Mouse (Mus musculus): ENCODE data around the gene S1pr5.

DNA sequence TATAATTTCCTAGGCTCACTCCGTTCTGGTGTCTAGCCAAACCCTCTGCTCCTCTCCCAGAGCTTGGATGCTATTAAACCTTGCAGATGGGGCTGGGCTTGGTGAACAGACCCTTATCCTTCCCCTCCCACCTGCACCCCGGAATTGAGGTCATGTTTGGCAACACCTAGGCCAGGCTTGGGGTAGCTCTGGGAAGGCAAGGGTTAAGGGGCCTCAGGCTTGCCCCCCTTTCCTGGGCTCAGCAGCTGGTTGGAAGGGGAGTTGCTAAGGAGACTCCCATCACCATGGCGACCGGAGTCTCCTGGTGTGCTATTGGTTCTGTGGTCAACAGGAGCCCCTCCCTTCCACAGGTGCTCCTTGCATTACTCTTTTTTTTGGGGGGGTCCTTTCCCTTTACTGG, 50.3 kb downstream of the S1pr5 start:
- TF ChIP-seq ETS1 (IDR thresholded peaks at IDR 0.05; ENCODE audit: low read depth, low read length), result no peak
- TF ChIP-seq POLR2AphosphoS2 (IDR thresholded peaks at IDR 0.05; ENCODE audit: low read length), result no peak
- no peak for TF ChIP-seq GABPA (IDR thresholded peaks at IDR 0.05; ENCODE audit: low read depth, low read length)
- TF ChIP-seq BHLHE40 (IDR thresholded peaks at IDR 0.05; ENCODE audit: borderline replicate concordance, low read depth, low read length), result no peak
- no peak for TF ChIP-seq USF1 (IDR thresholded peaks at IDR 0.05; ENCODE audit: low read depth, low read length)
- no peak for TF ChIP-seq POLR2A (IDR thresholded peaks at IDR 0.05; ENCODE audit: control insufficient read depth in 1 of 2, insufficient read depth in 1 of 2, low read depth in 1 of 2, low read length in 2 of 2, poor library complexity in 1 of 2)
- TF ChIP-seq NRF1 (IDR thresholded peaks at IDR 0.05; ENCODE audit: insufficient read depth, low read depth, low read length, poor library complexity, severe bottlenecking), result no peak
- TF ChIP-seq TCF12 (IDR thresholded peaks at IDR 0.05; ENCODE audit: low read depth, low read length), result no peak
- TF ChIP-seq MYC (IDR thresholded peaks at IDR 0.05; ENCODE audit: low read depth, low read length), result no peak
- TF ChIP-seq USF2 (IDR thresholded peaks at IDR 0.05; ENCODE audit: borderline replicate concordance in 1 of 2, insufficient read depth in 1 of 2, low read depth in 1 of 2, low read length in 2 of 2), result no peak
- TF ChIP-seq CHD2 (IDR thresholded peaks at IDR 0.05; ENCODE audit: low read length), result no peak
- no peak for TF ChIP-seq MAZ (IDR thresholded peaks at IDR 0.05; ENCODE audit: low read depth, low read length)
- TF ChIP-seq CTCF (IDR thresholded peaks at IDR 0.05 in 2 of 3, conservative IDR thresholded peaks at IDR 0.05 in 1 of 3; ENCODE audit: control insufficient read depth in 1 of 3, insufficient read depth in 1 of 3, low read depth in 2 of 3, low read length in 3 of 3, poor library complexity in 1 of 3, severe bottlenecking in 1 of 3), result no peak
- no peak for TF ChIP-seq MXI1 (IDR thresholded peaks at IDR 0.05; ENCODE audit: low read depth, low read length)

Measured in MEL (cell line).